Mouse (Mus musculus) lung, adult 2 months (tissue): Measurements from ENCODE around the gene Aim2.

Source experiments
- CTCF ChIP-seq: fragments of 200-500 bp; IDR thresholded peaks from 2 replicates; pipeline ENCODE4 v1.5.1; 2011; ENCODE audit warnings: mild to moderate bottlenecking, low read length, control low read depth; ENCODE audit not compliant: insufficient read depth
- POLR2A ChIP-seq: fragments of 200-500 bp; IDR thresholded peaks from 2 replicates; pipeline ENCODE4 v1.6.1; 2011; ENCODE audit warnings: low read depth, mild to moderate bottlenecking, control low read depth, low read length, borderline replicate concordance; ENCODE audit errors: extremely low read depth

DNA sequence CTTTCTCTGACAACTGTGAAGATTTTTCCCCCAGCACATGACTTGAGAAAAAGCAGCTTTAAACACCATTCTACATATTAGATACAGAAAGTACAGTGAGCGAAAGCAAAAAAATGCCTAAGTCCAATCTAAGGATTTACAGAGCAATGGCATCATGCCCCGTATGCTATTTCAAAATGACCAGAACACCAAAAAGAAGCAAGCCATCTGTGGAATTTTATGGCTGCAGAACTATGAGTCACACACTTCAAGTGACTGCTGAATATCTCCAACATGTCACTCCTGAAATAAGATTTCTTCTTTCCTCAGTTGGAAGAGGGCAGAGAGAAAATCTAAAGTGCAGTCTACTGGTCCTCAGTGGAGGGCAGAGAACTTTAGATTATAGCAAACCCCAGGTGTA lies 12.8 kb downstream of the Aim2 start:
- TF ChIP-seq CTCF, result no peak
- no peak for TF ChIP-seq POLR2A
